Comparison of ENCODE assay signal across 8 mouse cellular contexts in the genomic region with DNA sequence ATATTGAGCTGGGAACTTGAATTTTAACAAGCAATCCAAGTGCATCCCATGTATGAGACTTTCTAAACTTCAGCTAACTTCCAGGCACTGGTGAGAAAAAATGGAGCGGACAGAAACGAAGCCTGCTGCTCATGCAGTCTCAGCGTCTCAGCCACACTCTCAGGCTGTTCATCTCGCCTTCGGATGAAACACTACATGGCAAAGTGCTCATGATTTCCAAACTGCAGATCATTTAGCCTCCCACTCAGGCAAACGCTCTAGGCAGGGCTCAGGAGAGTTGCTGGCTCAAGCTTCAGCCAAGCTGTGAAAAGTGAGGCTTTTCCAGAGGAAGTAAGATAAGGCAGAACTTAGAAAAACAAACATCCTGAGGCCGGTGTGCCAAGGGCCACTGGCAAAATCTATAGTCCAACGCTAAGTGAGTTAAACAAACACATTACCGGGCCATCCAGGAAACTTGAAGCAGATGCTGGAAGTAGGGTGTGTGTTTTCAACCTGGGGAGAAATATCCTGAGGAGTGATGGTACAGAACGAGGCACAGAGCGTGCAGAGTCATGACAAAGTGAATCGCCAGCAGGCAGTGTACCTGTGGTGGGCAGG.
DNase-seq lines count a peak whose midpoint lies in the region; ATAC-seq and TF ChIP-seq lines count a peak whose summit lies in the region.

No protein-coding gene starts in this region.

- peak overlapping the region; percentile 36; the same call in 1 of the 2 replicates for H3K27ac ChIP-seq in heart, adult 2 months
- no peak overlapping the region for H3K27ac ChIP-seq in intestine, embryonic 16.5 days (ENCODE audit: low read length)

- H3K36me3 ChIP-seq in heart, adult 2 months (ENCODE audit: control insufficient read depth, insufficient read depth, low read length): peaks cover 4% of the 10 kb centered on the region; the same call in 1 of the 2 replicates
- no peaks in the 10 kb centered on the region for H3K36me3 ChIP-seq in intestine, embryonic 16.5 days (ENCODE audit: control insufficient read depth, insufficient read depth, low read length)

- peaks cover 7% of the 10 kb centered on the region for H3K4me1 ChIP-seq in heart, adult 2 months (ENCODE audit: control insufficient read depth, insufficient read depth, low read length)
- no peaks in the 10 kb centered on the region for H3K4me1 ChIP-seq in intestine, embryonic 16.5 days (ENCODE audit: control insufficient read depth, insufficient read depth, low read length)

- no peaks in the 10 kb centered on the region for H3K9me3 ChIP-seq in intestine, embryonic 16.5 days (ENCODE audit: control insufficient read depth, low read length)

- H3K9ac ChIP-seq in heart, adult 2 months (ENCODE audit: low read depth, low read length): no peak overlapping the region
- no peak overlapping the region for H3K9ac ChIP-seq in intestine, embryonic 16.5 days (ENCODE audit: low read depth, low read length)

- H3K4me3 ChIP-seq in heart, adult 2 months: no peak overlapping the region
- H3K4me3 ChIP-seq in intestine, embryonic 16.5 days (ENCODE audit: low read length): no peak overlapping the region

- intact Hi-C loops in heart, adult 2 months (cut with DNase I): loop anchor here (5.0 kb wide), 3 partner anchors 42 to 122 kb away; no protein-coding TSS in a partner anchor

- H3K79me2 ChIP-seq in heart, adult 2 months (replicated peaks; ENCODE audit: control insufficient read depth, insufficient read depth, low read length): no peaks in the 10 kb centered on the region

- ATAC-seq in inflammation-experienced regulatory T-cells, adult 6 months: no peak
- ATAC-seq in intestine, embryonic 16.5 days: no peak

- no peak overlapping the region for H3K4me2 ChIP-seq in intestine, embryonic 16.5 days (ENCODE audit: low read depth, low read length)

- TF ChIP-seq POLR2A in heart, adult 2 months (IDR thresholded peaks at IDR 0.05; ENCODE audit: insufficient read depth, low read depth, low read length): peak; percentile 7; the same call in 1 of the 2 replicates

- WGBS in heart, adult 2 months: 30% methylated on average over 12 of the region's 12 CpGs
- WGBS in intestine, embryonic 16.5 days: 39% methylated on average over 12 of the region's 12 CpGs

- 0 out of 2 replicates have a peak, but pooled peaks have one; percentile 35 for TF ChIP-seq EP300 in heart, adult 2 months (IDR thresholded peaks at IDR 0.05; ENCODE audit: insufficient read depth, low read depth, low read length)

- TF ChIP-seq CTCF in heart, adult 2 months (IDR thresholded peaks at IDR 0.05): no peak

- DNase-seq in adrenal gland, adult 2 months: peak; percentile 11
- no peak for DNase-seq in adrenal gland, postnatal 4 days (ENCODE audit: low spot score in 2 of 2)
- DNase-seq in adrenal gland, postnatal 25 days: peak; percentile 5
- DNase-seq in heart, adult 2 months: peak; percentile 47 to 76
- peak; percentile 19 for DNase-seq in kidney, postnatal 4 days
- DNase-seq in cerebellum, postnatal 4 days (ENCODE audit: low spot score in 2 of 2): no peak

- no peaks in the 10 kb centered on the region for H3K27me3 ChIP-seq in heart, adult 2 months (ENCODE audit: control insufficient read depth, insufficient read depth, low read length)
- no peaks in the 10 kb centered on the region for H3K27me3 ChIP-seq in intestine, embryonic 16.5 days (replicated peaks; ENCODE audit: control insufficient read depth, insufficient read depth, low read length)

Comparison
In these comparisons a context has a peak if more than half of its experiments do, and no peak if none do; other contexts are left out.
1. DNase-seq: peak in adrenal gland, adult 2 months (single experiment), adrenal gland, postnatal 25 days (single experiment), heart, adult 2 months (2 of 2) and kidney, postnatal 4 days (2 of 2); none in adrenal gland, postnatal 4 days (0 of 2) and cerebellum, postnatal 4 days (0 of 2).